Mouse (Mus musculus) v-Abl transformed pro-B cells (cell line): ENCODE results near the gene Il17rd.

Experiments used
- in situ Hi-C, 2 experiments: fragments of 400-800 bp; cut with MboI; formaldehyde crosslinking; loops; one replicate each; pipeline ENCODE4 v1.15.1; 2025; ENCODE audit not compliant: unreplicated experiment in 2 of 2

The Il17rd gene

GRCm38 (mm10) chr14:27081536-27082275 is 43.0 kb downstream of the Il17rd start:
- in situ Hi-C loops, result no loop called here

- in situ Hi-C loops, result no loop called here
These were observed 46.7 kb downstream of the Il17rd start for GRCm38 (mm10) chr14:27085471-27085870.

- in situ Hi-C loops, result no loop called here
These were observed 47.3 kb downstream of the Il17rd start for GRCm38 (mm10) chr14:27085999-27086398.

- in situ Hi-C loops, result loop anchor here in 1 of 2 experiments (10.0 kb wide), 1 partner anchor 409 kb away; no protein-coding TSS in a partner anchor
These were observed 55.5 kb downstream of the Il17rd start for GRCm38 (mm10) chr14:27094247-27094646.

GRCm38 (mm10) chr14:27096133-27096532 is 57.4 kb downstream of the Il17rd start:
- in situ Hi-C loops, result loop anchor here (5.0 to 10.0 kb wide), 4 partner anchors 64 to 719 kb away; no protein-coding TSS in a partner anchor

- in situ Hi-C loops, result loop anchor here (5.0 to 10.0 kb wide), 4 partner anchors 64 to 719 kb away; no protein-coding TSS in a partner anchor
These were observed 58.0 kb downstream of the Il17rd start for GRCm38 (mm10) chr14:27096779-27097178.

GRCm38 (mm10) chr14:27101735-27102134 is 63.0 kb downstream of the Il17rd start:
- in situ Hi-C loops, result no loop called here

- in situ Hi-C loops, result no loop called here
These were observed 64.0 kb downstream of the Il17rd start for GRCm38 (mm10) chr14:27102720-27103119.

GRCm38 (mm10) chr14:27105731-27106457 is 67.2 kb downstream of the Il17rd start:
- in situ Hi-C loops, result no loop called here

- in situ Hi-C loops, result no loop called here
These were observed 70.2 kb downstream of the Il17rd start for GRCm38 (mm10) chr14:27108748-27109504.

- in situ Hi-C loops, result no loop called here
These were observed 75.9 kb downstream of the Il17rd start, which contains the start of gene Arhgef3 for GRCm38 (mm10) chr14:27114362-27115274. TSS of gene Arhgef3 (plus strand) at chr14:27114899.

- in situ Hi-C loops, result no loop called here
These were observed 76.5 kb downstream of the Il17rd start for GRCm38 (mm10) chr14:27115275-27115660.

- in situ Hi-C loops, result no loop called here
These were observed 77.2 kb downstream of the Il17rd start for GRCm38 (mm10) chr14:27115991-27116390.

- in situ Hi-C loops, result no loop called here
These were observed 77.9 kb downstream of the Il17rd start for GRCm38 (mm10) chr14:27116577-27117165.

- in situ Hi-C loops, result no loop called here
These were observed 79.8 kb downstream of the Il17rd start for GRCm38 (mm10) chr14:27118546-27118945.

- in situ Hi-C loops, result no loop called here
These were observed 83.9 kb downstream of the Il17rd start for GRCm38 (mm10) chr14:27122646-27123045.

GRCm38 (mm10) chr14:27123543-27123942 is 84.8 kb downstream of the Il17rd start:
- in situ Hi-C loops, result no loop called here

GRCm38 (mm10) chr14:27130031-27130430 is 91.3 kb downstream of the Il17rd start:
- in situ Hi-C loops, result no loop called here

GRCm38 (mm10) chr14:27130676-27131075 is 91.9 kb downstream of the Il17rd start:
- in situ Hi-C loops, result no loop called here
